Mouse (Mus musculus) lung, embryonic 14.5 days (tissue): ENCODE results near the gene Tmem233. TPM values are rescaled to one million over a fixed set of nuclear protein-coding genes. Genes with fewer than 3 reads are reported as not detected.

Source experiments
- ATAC-seq: fragments of 200-750 bp; cut with Nextera tagmentation; 2 replicates; pipeline ENCODE4 v1.8.0; 2017; ENCODE audit warnings: mild to moderate bottlenecking, moderate TSS enrichment, moderate library complexity; ENCODE audit not compliant: insufficient read depth
- DNase-seq: peaks from one replicate; pipeline ENCODE4 v3.0.0-alpha.2; 2015
- H3K27ac ChIP-seq: fragments of 300-500 bp; sonication (generic); 2 replicates; pipeline ENCODE4 v1.5.1; 2014; ENCODE audit warnings: low read depth, mild to moderate bottlenecking, moderate library complexity
- H3K27me3 ChIP-seq: fragments of 300-500 bp; sonication (generic); 2 replicates; pipeline ENCODE4 v1.6.1; 2014; ENCODE audit warnings: low read length, control low read depth; ENCODE audit not compliant: insufficient read depth
- H3K36me3 ChIP-seq: fragments of 300-500 bp; sonication (generic); 2 replicates; pipeline ENCODE4 v1.6.1; 2014; ENCODE audit warnings: control low read depth; ENCODE audit not compliant: insufficient read depth
- H3K4me1 ChIP-seq: fragments of 300-500 bp; sonication (generic); 2 replicates; pipeline ENCODE4 v1.6.1; 2014; ENCODE audit warnings: antibody characterized with exemption, control low read depth; ENCODE audit not compliant: insufficient read depth
- H3K4me2 ChIP-seq: fragments of 300-500 bp; sonication (generic); 2 replicates; pipeline ENCODE4 v1.6.1; 2014; ENCODE audit warnings: mild to moderate bottlenecking
- H3K4me3 ChIP-seq: fragments of 300-500 bp; sonication (generic); 2 replicates; pipeline ENCODE4 v1.5.1; 2014; ENCODE audit warnings: low read depth, low read length
- H3K9ac ChIP-seq: fragments of 300-500 bp; sonication (generic); 2 replicates; pipeline ENCODE4 v1.6.1; 2014
- H3K9me3 ChIP-seq: fragments of 300-500 bp; sonication (generic); 2 replicates; pipeline ENCODE4 v1.6.1; 2016; ENCODE audit warnings: low read depth, low read length, control low read depth
- CTCF ChIP-seq: IDR thresholded peaks from 2 replicates; pipeline ENCODE4 v1.5.1; 2016; ENCODE audit warnings: antibody characterized with exemption, low read depth
- WGBS: fragments of 180-500 bp; shearing (Covaris S2); extraction: QIAGEN DNeasy Blood & Tissue Kit; methylation state at CpG from one replicate; pipeline ENCODE4 v1.1.7; 2014; 5-methylcytosine and 5-hydroxymethylcytosine counted together
- polyA plus RNA-seq: library from polyadenylated mRNA; unstranded; fragments of >200 nt; fragmentation: Nextera tagmentation; extraction: Ambion mirVana; gene quantifications from 2 replicates; pipeline ENCODE4 v1.2.1, GENCODE M21; 2014

Tmem233 gene
- polyA plus RNA-seq, 1 experiment from 2014 or later, result 0.14 TPM

- DNase-seq (no peak), ATAC-seq (no peak)
- no peak overlapping the region for H3K4me2 ChIP-seq
- H3K36me3 ChIP-seq, result no peaks in the 10 kb centered on the region
- 71% methylated on average over 3 of the region's 3 CpGs for WGBS
- no peak overlapping the region for H3K9ac ChIP-seq
- H3K4me1 ChIP-seq, result no peaks in the 10 kb centered on the region
- H3K27me3 ChIP-seq, result no peaks in the 10 kb centered on the region
- H3K4me3 ChIP-seq, result no peak overlapping the region
- no peak for TF ChIP-seq CTCF
- no peaks in the 10 kb centered on the region for H3K9me3 ChIP-seq
- no peak overlapping the region for H3K27ac ChIP-seq
Observed at GRCm38 (mm10) chr5:116048321-116048720, 34.7 kb downstream of the Tmem233 start.

DNA sequence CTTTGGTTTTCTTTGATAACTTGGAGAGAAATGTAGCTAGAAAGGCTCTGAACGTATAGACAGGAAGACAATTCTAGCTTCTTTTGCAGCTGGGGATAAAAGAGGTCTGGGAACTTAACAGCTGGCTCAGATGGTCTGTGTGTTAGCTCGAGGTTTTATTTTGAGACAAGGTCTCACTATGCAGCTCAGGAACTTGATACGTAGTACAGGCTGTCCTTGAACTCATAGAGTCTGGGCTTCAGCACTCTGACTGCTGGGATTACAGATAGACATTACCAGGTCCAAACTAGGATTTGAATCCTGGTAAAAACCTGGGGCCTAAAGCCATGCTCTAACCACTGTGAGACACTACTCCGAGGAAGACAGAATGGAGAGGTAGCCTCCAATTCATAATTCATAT, 36.8 kb downstream of the Tmem233 start:
- H3K27me3 ChIP-seq, result no peaks in the 10 kb centered on the region
- WGBS, result 72% methylated on average over 4 of the region's 4 CpGs

GRCm38 (mm10) chr5:116045581-116045980, 37.5 kb downstream of the Tmem233 start:
- DNase-seq (no peak), ATAC-seq (no peak)
- Histone ChIP-seq H3K9ac (no peak overlapping the region), H3K36me3 (no peaks in the 10 kb centered on the region), H3K4me3 (no peak overlapping the region), H3K27ac (no peak overlapping the region), H3K27me3 (no peaks in the 10 kb centered on the region), H3K9me3 (no peaks in the 10 kb centered on the region), H3K4me1 (no peaks in the 10 kb centered on the region), H3K4me2 (no peak overlapping the region)
- TF ChIP-seq CTCF, result no peak
- 81% methylated on average over 8 of the region's 8 CpGs for WGBS

More for the DNA sequence above, 36.8 kb downstream of the Tmem233 start:
- Histone ChIP-seq H3K9ac (no peak overlapping the region), H3K9me3 (no peaks in the 10 kb centered on the region), H3K27ac (no peak overlapping the region), H3K36me3 (no peaks in the 10 kb centered on the region), H3K4me2 (no peak overlapping the region), H3K4me1 (no peaks in the 10 kb centered on the region), H3K4me3 (no peak overlapping the region)
- ATAC-seq (no peak), DNase-seq (no peak)
- TF ChIP-seq CTCF, result no peak

- Histone ChIP-seq H3K9me3 (no peaks in the 10 kb centered on the region), H3K4me3 (no peak overlapping the region), H3K4me2 (no peak overlapping the region), H3K4me1 (no peaks in the 10 kb centered on the region), H3K9ac (no peak overlapping the region), H3K36me3 (no peaks in the 10 kb centered on the region), H3K27me3 (no peaks in the 10 kb centered on the region), H3K27ac (no peak overlapping the region)
- DNase-seq (no peak), ATAC-seq (no peak)
- TF ChIP-seq CTCF, result no peak
- WGBS, result 68% methylated on average over 7 of the region's 7 CpGs
Observed at GRCm38 (mm10) chr5:116042241-116042640, 40.8 kb downstream of the Tmem233 start.

DNA sequence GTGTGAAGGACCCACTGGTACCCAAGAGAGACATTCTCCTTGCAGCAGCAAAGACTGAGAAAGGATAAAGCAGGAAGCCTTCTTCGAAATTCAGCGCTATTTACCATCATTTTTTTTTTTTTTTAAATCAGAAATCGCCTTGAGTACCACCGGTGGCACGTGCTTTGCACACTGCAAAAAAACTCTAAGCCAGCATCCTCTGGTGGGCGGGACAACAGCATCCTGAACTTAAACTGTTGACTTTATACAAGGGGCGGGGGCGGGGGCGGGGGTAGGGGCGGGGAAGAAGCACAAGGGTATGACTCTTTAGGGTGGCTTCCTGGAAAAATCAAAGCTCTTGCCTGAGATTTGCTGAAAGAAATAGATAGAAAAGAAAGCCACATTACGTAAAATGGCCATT, 43.3 kb downstream of the Tmem233 start:
- H3K9ac ChIP-seq, result no peak overlapping the region
- ATAC-seq (no peak), DNase-seq (peak; percentile 27)
- no peaks in the 10 kb centered on the region for H3K4me1 ChIP-seq
- H3K27ac ChIP-seq, result no peak overlapping the region
- H3K4me3 ChIP-seq, result 0 out of 2 replicates have a peak overlapping the region, but pooled peaks have one; percentile 6
- no peaks in the 10 kb centered on the region for H3K36me3 ChIP-seq
- H3K4me2 ChIP-seq, result peak overlapping the region; percentile 48
- WGBS, result 22% methylated on average over 11 of the region's 11 CpGs
- H3K27me3 ChIP-seq, result no peaks in the 10 kb centered on the region
- H3K9me3 ChIP-seq, result no peaks in the 10 kb centered on the region
- no peak for TF ChIP-seq CTCF

DNA sequence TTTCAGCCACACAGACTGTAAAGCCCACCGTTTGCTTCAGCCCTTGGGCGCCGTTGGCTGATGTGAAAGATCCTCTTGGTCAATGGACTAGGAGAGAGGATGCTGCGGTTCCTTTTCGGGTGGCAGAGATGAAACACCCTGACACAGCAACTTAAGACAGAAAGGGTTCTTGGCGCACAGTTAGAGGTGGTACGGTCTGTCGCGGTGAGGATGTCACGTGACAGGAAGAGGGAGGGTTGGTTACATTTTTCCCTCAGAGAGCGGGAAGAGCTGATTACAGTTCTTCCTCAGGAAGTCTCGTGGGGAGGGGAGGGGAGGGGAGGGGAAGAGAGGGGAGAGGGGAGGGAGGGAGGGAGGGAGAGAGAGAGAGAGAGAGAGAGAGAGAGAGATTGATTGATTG, 45.3 kb downstream of the Tmem233 start:
- Histone ChIP-seq H3K4me3 (no peak overlapping the region), H3K36me3 (no peaks in the 10 kb centered on the region), H3K4me1 (no peaks in the 10 kb centered on the region), H3K27ac (no peak overlapping the region), H3K27me3 (no peaks in the 10 kb centered on the region), H3K9me3 (no peaks in the 10 kb centered on the region), H3K9ac (no peak overlapping the region), H3K4me2 (no peak overlapping the region)
- 53% methylated on average over 12 of the region's 12 CpGs for WGBS
- no peak for TF ChIP-seq CTCF
- no peak for DNase-seq
- no peak for ATAC-seq

DNA sequence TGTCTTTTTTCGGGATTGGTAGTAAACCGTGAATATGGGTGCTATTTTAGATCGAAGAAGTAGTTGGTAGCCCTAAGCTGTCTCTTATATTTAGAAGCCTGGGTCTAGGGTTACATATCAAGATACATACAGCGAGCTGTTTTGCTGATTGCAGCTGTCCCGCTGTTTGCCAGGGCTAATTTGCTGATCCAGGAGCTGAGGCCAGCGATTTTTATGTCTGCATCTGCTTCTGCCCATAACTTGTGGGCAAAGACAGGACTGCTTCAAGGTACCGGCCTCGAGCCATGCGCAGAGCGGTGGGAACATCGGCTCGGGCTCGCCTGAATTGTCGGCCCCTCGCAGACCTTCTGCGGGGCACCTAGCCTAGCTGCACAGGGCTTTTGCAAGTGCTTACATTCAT, 46.6 kb downstream of the Tmem233 start:
- no peak overlapping the region for H3K4me3 ChIP-seq
- TF ChIP-seq CTCF, result no peak
- no peak for DNase-seq
- no peak overlapping the region for H3K27ac ChIP-seq
- no peaks in the 10 kb centered on the region for H3K27me3 ChIP-seq
- H3K4me2 ChIP-seq, result no peak overlapping the region
- no peaks in the 10 kb centered on the region for H3K4me1 ChIP-seq
- no peaks in the 10 kb centered on the region for H3K9me3 ChIP-seq
- no peak overlapping the region for H3K9ac ChIP-seq
- no peak for ATAC-seq
- WGBS, result 62% methylated on average over 16 of the region's 16 CpGs
- H3K36me3 ChIP-seq, result no peaks in the 10 kb centered on the region

GRCm38 (mm10) chr5:116031190-116031577, 51.9 kb downstream of the Tmem233 start:
- Histone ChIP-seq H3K4me2 (peak overlapping the region; percentile 35; the same call in 1 of the 2 replicates), H3K9me3 (no peaks in the 10 kb centered on the region), H3K27ac (no peak overlapping the region), H3K36me3 (no peaks in the 10 kb centered on the region), H3K27me3 (no peaks in the 10 kb centered on the region), H3K4me1 (no peaks in the 10 kb centered on the region), H3K4me3 (no peak overlapping the region), H3K9ac (no peak overlapping the region)
- peak; percentile 36; the same call in 1 of the 2 replicates for ATAC-seq
- peak; percentile 92 for DNase-seq
- 3% methylated on average over 14 of the region's 14 CpGs for WGBS
- peak; percentile 88 for TF ChIP-seq CTCF
